ENCODE assay signal across 15 mouse cellular contexts in the genomic region with DNA sequence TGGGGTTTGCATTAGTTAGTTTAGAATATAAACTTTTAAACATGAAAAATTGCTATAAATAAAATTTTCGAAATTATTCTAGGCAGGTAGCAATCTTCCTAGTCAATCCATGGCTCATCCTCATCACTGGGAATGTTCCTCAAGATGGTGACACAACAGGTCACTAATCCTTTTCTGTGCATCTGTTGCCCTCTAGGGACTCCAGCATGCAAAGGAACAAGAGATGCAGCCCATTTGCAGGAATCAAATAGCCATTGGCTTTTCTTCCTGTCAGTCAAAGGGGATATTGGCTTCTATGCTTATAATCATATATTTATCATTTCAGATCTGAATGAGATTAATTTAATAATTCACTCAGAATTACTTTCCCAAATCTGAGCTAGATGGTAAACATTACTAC.
A peak's percentile ranks its signal among the peaks of the same experiment; 100 is the strongest.
DNase-seq lines count a peak whose midpoint lies in the region; TF ChIP-seq lines count a peak whose summit lies in the region.
"Had no signal": no experiment of that assay in that cellular context is flagged by ENCODE, and none has a peak within 500 bp of the region (broad histone marks: within the 10 kb centered on the region; RNA-seq: fewer than 3 reads in every experiment).

No protein-coding gene starts in this region.

- H3K9ac ChIP-seq in MEL (ENCODE audit: control insufficient read depth, low read depth, low read length, poor library complexity, severe bottlenecking) = no peak overlapping the region
- H3K9ac ChIP-seq: heart, embryonic 12.5 days; kidney, embryonic 15.5 days had no signal

- peak; percentile 29 to 35 for DNase-seq in cerebellum, postnatal 10 days
- DNase-seq in cerebellum, adult 8-10 months = no peak
- no peak for DNase-seq in layer of hippocampus, adult 2 months (ENCODE audit: low spot score in 2 of 2)
- DNase-seq in layer of hippocampus, postnatal 25 days (ENCODE audit: extremely low spot score in 1 of 2, low spot score in 1 of 2) = no peak
- no peak for DNase-seq in MEL (ENCODE audit: low read depth, low spot score)
- peak; percentile 24 for DNase-seq in mesoderm, embryonic 11.5 days (ENCODE audit: low read depth, low spot score)
- no peak for DNase-seq in thymus, postnatal 14 days
- no peak for DNase-seq in gastrocnemius, adult 8-10 months (ENCODE audit: low spot score in 2 of 2)
- DNase-seq: B cell, adult 2 months; cerebellum, postnatal 36 days; gastrocnemius, postnatal 25 days; lung, postnatal 10 days; right cerebral cortex, adult 18-20 months had no signal

- peak overlapping the region; percentile 79; the same call in 1 of the 2 replicates for H3K27ac ChIP-seq in layer of hippocampus, adult 2 months
- no peak overlapping the region for H3K27ac ChIP-seq in MEL (ENCODE audit: control insufficient read depth, low read depth, low read length)
- H3K27ac ChIP-seq: kidney, embryonic 15.5 days had no signal

- no peak; the same call in 1 of the 2 replicates for TF ChIP-seq RAD21 in MEL (IDR thresholded peaks at IDR 0.05; ENCODE audit: low read depth, low read length)

- H3K79me2 ChIP-seq in MEL (ENCODE audit: control insufficient read depth, insufficient read depth, low read length, poor library complexity) = no peaks in the 10 kb centered on the region

- no peaks in the 10 kb centered on the region for H3K9me3 ChIP-seq in MEL (replicated peaks; ENCODE audit: insufficient read depth, low read length)
- H3K9me3 ChIP-seq: heart, embryonic 12.5 days; kidney, embryonic 15.5 days had no signal

- no peak overlapping the region for H3K4me3 ChIP-seq in layer of hippocampus, adult 2 months
- no peak overlapping the region for H3K4me3 ChIP-seq in MEL (ENCODE audit: control insufficient read depth in 1 of 2, insufficient read depth in 1 of 2, low read depth in 2 of 2, low read length in 2 of 2)
- H3K4me3 ChIP-seq: heart, embryonic 12.5 days; kidney, embryonic 15.5 days had no signal

- H3K36me3 ChIP-seq in MEL (ENCODE audit: control insufficient read depth in 1 of 2, insufficient read depth in 2 of 2, low read length in 2 of 2) = peaks cover 0 to 6% of the 10 kb centered on the region in 2 experiments; a peak in 2 of 4 replicates
- H3K36me3 ChIP-seq: heart, embryonic 12.5 days; kidney, embryonic 15.5 days had no signal

- peak; percentile 62 for TF ChIP-seq CTCF in layer of hippocampus, adult 2 months (conservative IDR thresholded peaks at IDR 0.05)
- TF ChIP-seq CTCF in MEL (IDR thresholded peaks at IDR 0.05 in 2 of 3, conservative IDR thresholded peaks at IDR 0.05 in 1 of 3; ENCODE audit: control insufficient read depth in 1 of 3, insufficient read depth in 1 of 3, low read depth in 2 of 3, low read length in 3 of 3, poor library complexity in 1 of 3, severe bottlenecking in 1 of 3) = no peak; a peak in 1 of 6 replicates

- H3K4me1 ChIP-seq in MEL (ENCODE audit: control insufficient read depth in 1 of 2, insufficient read depth in 2 of 2, low read length in 2 of 2) = peaks cover 0 to 2% of the 10 kb centered on the region in 2 experiments; a peak in 1 of 4 replicates
- H3K4me1 ChIP-seq: heart, embryonic 12.5 days; kidney, embryonic 15.5 days had no signal

- TF ChIP-seq POLR2A in MEL (IDR thresholded peaks at IDR 0.05; ENCODE audit: control insufficient read depth in 1 of 2, insufficient read depth in 1 of 2, low read depth in 1 of 2, low read length in 2 of 2, poor library complexity in 1 of 2) = no peak

- H3K27me3 ChIP-seq in MEL (ENCODE audit: control insufficient read depth in 1 of 2, insufficient read depth in 2 of 2, low read length in 2 of 2) = no peaks in the 10 kb centered on the region
- H3K27me3 ChIP-seq: heart, embryonic 12.5 days; kidney, embryonic 15.5 days had no signal

- no peak for TF ChIP-seq EP300 in MEL (IDR thresholded peaks at IDR 0.05; ENCODE audit: low read depth in 1 of 2, low read length in 2 of 2)

TF ChIP-seq in MEL, 35 proteins besides CTCF, POLR2A, EP300 and RAD21:
- TF ChIP-seq HCFC1 (IDR thresholded peaks at IDR 0.05; ENCODE audit: low read depth, low read length) = no peak
- TF ChIP-seq SMC3 (IDR thresholded peaks at IDR 0.05; ENCODE audit: low read depth, low read length) = 0 out of 2 replicates have a peak, but pooled peaks have one; percentile 9

Comparison
In these comparisons a context has a peak if more than half of its experiments do, and no peak if none do; other contexts are left out.
1. DNase-seq: peak in cerebellum, postnatal 10 days (2 of 2) and mesoderm, embryonic 11.5 days (single experiment); none in cerebellum, adult 8-10 months (single experiment), layer of hippocampus, adult 2 months (0 of 2), layer of hippocampus, postnatal 25 days (0 of 2), MEL (single experiment), thymus, postnatal 14 days (single experiment) and gastrocnemius, adult 8-10 months (0 of 2).